Mouse (Mus musculus): Measurements from ENCODE around the gene Sh3pxd2a.

GRCm38 (mm10) chr19:47369008-47369407 lies 95.2 kb downstream of the Sh3pxd2a start:
- no peak for TF ChIP-seq POLR2A (IDR thresholded peaks at IDR 0.05; ENCODE audit: low read depth, low read length)
- TF ChIP-seq CTCF (conservative IDR thresholded peaks at IDR 0.05; ENCODE audit: insufficient read depth, insufficient read length, low read depth, low read length), result peak; percentile 37; the same call in 1 of the 2 replicates
